Mouse (Mus musculus) heart, adult 2 months (tissue): ENCODE measurements at regions not wholly inside any gene's neighbourhood (a gene's known extent, or its start where the extent isn't known, plus 50 kb on each side); places are given as distances from the start of the nearest gene placed in this dataset.

Experiments used
- CTCF ChIP-seq: fragments of 200-600 bp; IDR thresholded peaks from 2 replicates; pipeline ENCODE4 v1.8.1; 2022; ENCODE audit warnings: antibody characterized with exemption, mild to moderate bottlenecking, moderate library complexity
- EP300 ChIP-seq: fragments of 200-500 bp; IDR thresholded peaks from 2 replicates; pipeline ENCODE4 v1.6.1; 2011; ENCODE audit warnings: low read depth, low read length, control low read depth; ENCODE audit not compliant: insufficient read depth

DNA sequence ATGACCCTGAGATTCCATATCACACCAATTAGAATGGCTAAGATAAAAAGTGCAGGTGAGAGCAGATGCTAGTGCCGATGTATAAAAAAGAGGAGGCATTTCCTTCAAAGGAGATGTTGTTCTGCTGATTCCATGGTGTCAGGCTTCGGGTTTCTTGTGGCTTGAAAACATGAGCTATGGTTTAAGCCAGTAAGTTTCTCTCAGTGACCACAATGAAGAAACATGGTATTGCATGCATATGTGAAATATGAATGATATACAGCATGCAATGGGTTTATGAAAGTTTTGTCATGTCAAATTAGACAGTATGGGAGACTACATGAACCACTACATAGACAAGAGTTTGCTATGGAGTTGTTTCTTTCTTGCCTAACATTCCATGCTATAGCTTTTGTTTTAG, 155.3 kb downstream of the Fam174a start:
- TF ChIP-seq CTCF (no peak), EP300 (no peak)
